Mouse (Mus musculus): Measurements from ENCODE around the gene Pcolce2.

DNA sequence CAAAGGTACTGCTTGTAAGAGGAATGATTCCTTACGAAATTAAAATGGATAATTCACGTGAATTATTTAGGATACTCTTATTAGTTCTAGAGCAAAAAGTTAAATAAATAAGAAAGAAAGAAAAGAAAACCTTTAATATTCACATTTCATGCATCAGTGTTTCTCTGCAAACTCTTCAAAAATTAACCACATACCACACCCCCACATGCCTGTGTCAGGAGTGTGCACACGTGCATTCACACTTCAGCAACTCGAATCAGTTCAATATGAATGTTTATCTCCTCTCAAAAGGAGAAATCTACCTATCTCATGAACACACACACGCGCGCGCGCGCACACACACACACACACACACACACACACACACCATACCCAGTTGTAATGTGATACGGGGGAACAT, 43.3 kb downstream of the Pcolce2 start:
- no peak for TF ChIP-seq TAL1 (IDR thresholded peaks at IDR 0.05; ENCODE audit: low read length)
- TF ChIP-seq GATA1 (IDR thresholded peaks at IDR 0.05; ENCODE audit: low read length): no peak

All from erythroblast, embryonic 14.5 days (primary cell).